Mouse (Mus musculus): ENCODE measurements around the gene Naa25. TPM values are rescaled to one million over a fixed set of nuclear protein-coding genes. Genes with fewer than 3 reads are reported as not detected.

Gene Naa25
- polyA plus RNA-seq, 1 experiment = 14.4 TPM

DNA sequence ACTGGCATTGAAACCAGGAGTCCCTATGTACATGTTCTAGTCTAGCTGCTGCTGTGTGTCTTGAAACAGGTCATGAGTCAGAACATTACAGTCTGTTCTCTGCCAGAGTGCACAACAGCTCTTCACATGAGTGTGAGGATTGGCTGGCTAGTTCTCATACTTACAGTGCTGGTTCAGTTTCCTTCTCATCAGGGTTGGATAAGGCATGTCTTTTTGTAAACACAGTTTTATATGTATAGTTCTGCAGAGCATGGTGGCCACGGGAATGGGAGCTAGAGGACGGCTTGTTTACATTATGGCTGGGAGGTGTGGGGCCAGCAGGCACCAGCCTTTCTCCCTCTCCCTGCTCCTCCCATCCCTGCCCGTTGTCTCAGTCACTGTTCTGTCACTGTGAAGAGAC, 71.8 kb downstream of the Naa25 start:
- TF ChIP-seq POLR2A (IDR thresholded peaks at IDR 0.05; ENCODE audit: control insufficient read depth, extremely low read depth, insufficient read depth, low read length, poor library complexity) = no peak
- TF ChIP-seq CTCF (IDR thresholded peaks at IDR 0.05; ENCODE audit: borderline replicate concordance, control insufficient read depth, extremely low read depth, insufficient read depth, low read length, poor library complexity) = no peak
- no peak for DNase-seq
- Histone ChIP-seq H3K4me3 (ENCODE audit: control insufficient read depth, insufficient read depth, low read length) (no peak overlapping the region), H3K27me3 (ENCODE audit: control insufficient read depth, insufficient read depth, low read length) (no peaks in the 10 kb centered on the region), H3K27ac (ENCODE audit: control insufficient read depth, insufficient read depth, low read length) (no peak overlapping the region), H3K36me3 (ENCODE audit: control insufficient read depth, insufficient read depth, low read length) (no peaks in the 10 kb centered on the region), H3K4me1 (replicated peaks; ENCODE audit: control insufficient read depth, insufficient read depth, low read length) (no peaks in the 10 kb centered on the region)
- 70% methylated on average over 3 of the region's 3 CpGs for WGBS

DNA sequence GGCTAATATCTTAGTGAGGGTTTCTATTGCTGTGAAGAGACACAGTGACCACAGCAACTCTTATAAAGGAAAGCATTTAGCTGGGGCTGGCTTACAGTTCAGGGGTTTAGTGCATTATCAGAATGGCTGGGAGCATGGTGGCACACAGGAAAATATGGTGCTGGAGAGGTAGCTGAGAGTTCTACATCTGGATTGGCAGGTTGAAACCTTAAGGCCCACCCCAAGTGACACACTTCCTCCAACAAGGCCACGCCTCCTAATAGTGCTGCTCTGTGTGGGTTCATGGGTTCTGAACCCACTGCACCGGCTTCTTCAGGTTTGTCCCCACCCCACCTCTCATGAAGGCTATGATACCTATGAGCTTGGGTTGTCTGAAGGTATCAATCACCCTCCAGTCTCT, 74.7 kb downstream of the Naa25 start:
- no peak for DNase-seq
- Histone ChIP-seq H3K4me3 (ENCODE audit: control insufficient read depth, insufficient read depth, low read length) (no peak overlapping the region), H3K27me3 (ENCODE audit: control insufficient read depth, insufficient read depth, low read length) (no peaks in the 10 kb centered on the region), H3K27ac (ENCODE audit: control insufficient read depth, insufficient read depth, low read length) (no peak overlapping the region), H3K36me3 (ENCODE audit: control insufficient read depth, insufficient read depth, low read length) (no peaks in the 10 kb centered on the region), H3K4me1 (replicated peaks; ENCODE audit: control insufficient read depth, insufficient read depth, low read length) (no peaks in the 10 kb centered on the region)
- no peak for TF ChIP-seq POLR2A (IDR thresholded peaks at IDR 0.05; ENCODE audit: control insufficient read depth, extremely low read depth, insufficient read depth, low read length, poor library complexity)
- TF ChIP-seq CTCF (IDR thresholded peaks at IDR 0.05; ENCODE audit: borderline replicate concordance, control insufficient read depth, extremely low read depth, insufficient read depth, low read length, poor library complexity) = no peak
- WGBS = 84% methylated on average over 2 of the region's 2 CpGs

GRCm38 (mm10) chr5:121474610-121475009, 76.9 kb downstream of the Naa25 start:
- H3K36me3 ChIP-seq (ENCODE audit: control insufficient read depth, insufficient read depth, low read length) = no peaks in the 10 kb centered on the region
- no peak overlapping the region for H3K4me3 ChIP-seq (ENCODE audit: control insufficient read depth, insufficient read depth, low read length)
- 90% methylated on average over 7 of the region's 7 CpGs for WGBS
- no peak for DNase-seq
- H3K27ac ChIP-seq (ENCODE audit: control insufficient read depth, insufficient read depth, low read length) = no peak overlapping the region
- H3K4me1 ChIP-seq (replicated peaks; ENCODE audit: control insufficient read depth, insufficient read depth, low read length) = no peaks in the 10 kb centered on the region
- TF ChIP-seq POLR2A (IDR thresholded peaks at IDR 0.05; ENCODE audit: control insufficient read depth, extremely low read depth, insufficient read depth, low read length, poor library complexity) = no peak
- no peak for TF ChIP-seq CTCF (IDR thresholded peaks at IDR 0.05; ENCODE audit: borderline replicate concordance, control insufficient read depth, extremely low read depth, insufficient read depth, low read length, poor library complexity)
- H3K27me3 ChIP-seq (ENCODE audit: control insufficient read depth, insufficient read depth, low read length) = no peaks in the 10 kb centered on the region

- Histone ChIP-seq H3K4me1 (replicated peaks; ENCODE audit: control insufficient read depth, insufficient read depth, low read length) (no peaks in the 10 kb centered on the region), H3K27ac (ENCODE audit: control insufficient read depth, insufficient read depth, low read length) (no peak overlapping the region), H3K4me3 (ENCODE audit: control insufficient read depth, insufficient read depth, low read length) (no peak overlapping the region), H3K36me3 (ENCODE audit: control insufficient read depth, insufficient read depth, low read length) (no peaks in the 10 kb centered on the region), H3K27me3 (ENCODE audit: control insufficient read depth, insufficient read depth, low read length) (no peaks in the 10 kb centered on the region)
- TF ChIP-seq CTCF (IDR thresholded peaks at IDR 0.05; ENCODE audit: borderline replicate concordance, control insufficient read depth, extremely low read depth, insufficient read depth, low read length, poor library complexity) (no peak), POLR2A (IDR thresholded peaks at IDR 0.05; ENCODE audit: control insufficient read depth, extremely low read depth, insufficient read depth, low read length, poor library complexity) (no peak)
- DNase-seq = no peak
- 100% methylated on average over 1 of the region's 1 CpGs for WGBS
Measured at GRCm38 (mm10) chr5:121476040-121476439, 78.3 kb downstream of the Naa25 start.

DNA sequence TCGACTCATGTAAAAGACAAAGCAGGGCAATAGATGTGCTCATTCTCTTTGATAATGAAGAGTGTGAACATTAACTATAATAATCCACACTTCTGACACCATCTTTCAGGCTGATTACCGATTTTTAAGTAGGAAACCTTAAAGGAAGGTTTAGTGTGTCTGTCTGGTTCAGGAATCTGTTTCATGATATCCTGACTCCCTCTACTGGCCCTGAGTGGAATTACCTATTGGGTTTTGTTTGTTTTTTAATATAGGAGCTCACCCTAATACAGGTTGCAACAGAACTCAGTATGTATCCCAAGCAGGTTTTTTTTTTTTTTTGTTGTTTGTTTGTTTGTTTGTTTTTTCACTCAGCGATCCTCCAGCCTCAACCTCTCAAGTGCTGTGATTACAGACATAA, 79.9 kb downstream of the Naa25 start:
- H3K27ac ChIP-seq (ENCODE audit: control insufficient read depth, insufficient read depth, low read length) = no peak overlapping the region
- H3K36me3 ChIP-seq (ENCODE audit: control insufficient read depth, insufficient read depth, low read length) = no peaks in the 10 kb centered on the region
- 33% methylated on average over 3 of the region's 3 CpGs for WGBS
- TF ChIP-seq CTCF (IDR thresholded peaks at IDR 0.05; ENCODE audit: borderline replicate concordance, control insufficient read depth, extremely low read depth, insufficient read depth, low read length, poor library complexity) (no peak), POLR2A (IDR thresholded peaks at IDR 0.05; ENCODE audit: control insufficient read depth, extremely low read depth, insufficient read depth, low read length, poor library complexity) (no peak)
- peak; percentile 38 for DNase-seq
- H3K4me3 ChIP-seq (ENCODE audit: control insufficient read depth, insufficient read depth, low read length) = no peak overlapping the region
- no peaks in the 10 kb centered on the region for H3K4me1 ChIP-seq (replicated peaks; ENCODE audit: control insufficient read depth, insufficient read depth, low read length)
- no peaks in the 10 kb centered on the region for H3K27me3 ChIP-seq (ENCODE audit: control insufficient read depth, insufficient read depth, low read length)

DNA sequence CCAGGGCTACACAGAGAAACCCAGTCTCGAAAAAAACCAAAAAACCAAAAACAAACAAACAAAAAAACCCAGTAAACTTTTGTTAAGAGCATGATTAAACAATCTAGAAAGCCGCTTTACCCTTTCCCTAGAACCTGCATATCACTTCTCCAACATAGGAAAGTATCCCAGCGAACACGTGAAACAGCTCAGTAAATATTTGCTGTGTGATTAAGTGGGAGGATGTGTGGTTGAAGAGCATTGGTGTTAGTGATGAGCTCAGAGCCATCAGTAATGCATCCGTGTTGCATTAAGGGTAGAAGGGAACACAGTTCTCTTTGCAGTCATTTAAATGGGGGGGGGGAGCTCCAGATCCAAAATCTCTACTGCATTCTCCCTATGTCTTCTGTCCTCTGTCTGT, 87.1 kb downstream of the Naa25 start:
- TF ChIP-seq POLR2A (IDR thresholded peaks at IDR 0.05; ENCODE audit: control insufficient read depth, extremely low read depth, insufficient read depth, low read length, poor library complexity) (no peak), CTCF (IDR thresholded peaks at IDR 0.05; ENCODE audit: borderline replicate concordance, control insufficient read depth, extremely low read depth, insufficient read depth, low read length, poor library complexity) (no peak)
- no peaks in the 10 kb centered on the region for H3K27me3 ChIP-seq (ENCODE audit: control insufficient read depth, insufficient read depth, low read length)
- H3K36me3 ChIP-seq (ENCODE audit: control insufficient read depth, insufficient read depth, low read length) = no peaks in the 10 kb centered on the region
- no peak for DNase-seq
- H3K4me3 ChIP-seq (ENCODE audit: control insufficient read depth, insufficient read depth, low read length) = no peak overlapping the region
- no peaks in the 10 kb centered on the region for H3K4me1 ChIP-seq (replicated peaks; ENCODE audit: control insufficient read depth, insufficient read depth, low read length)
- H3K27ac ChIP-seq (ENCODE audit: control insufficient read depth, insufficient read depth, low read length) = no peak overlapping the region
- 90% methylated on average over 5 of the region's 5 CpGs for WGBS

DNA sequence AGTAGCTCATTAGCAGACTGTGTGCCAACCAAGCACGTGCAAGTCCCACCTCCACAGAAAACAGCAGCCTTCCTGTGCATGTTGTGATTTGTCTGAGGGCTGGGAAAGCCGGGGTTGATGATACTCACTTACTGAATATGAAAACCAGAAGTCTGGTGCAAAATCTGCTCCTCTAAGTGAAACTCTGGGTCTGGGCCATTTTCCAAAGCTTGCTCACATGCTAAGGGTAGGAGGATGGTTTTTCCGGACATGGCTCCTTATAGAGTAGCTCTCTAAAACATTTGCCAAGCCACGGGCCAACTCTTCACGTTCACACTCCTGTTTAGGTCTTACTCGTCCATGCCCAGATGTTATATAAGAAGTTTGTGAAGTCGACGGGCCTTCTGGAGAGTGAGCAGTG, 95.6 kb downstream of the Naa25 start:
- no peaks in the 10 kb centered on the region for H3K4me1 ChIP-seq (replicated peaks; ENCODE audit: control insufficient read depth, insufficient read depth, low read length)
- no peaks in the 10 kb centered on the region for H3K27me3 ChIP-seq (ENCODE audit: control insufficient read depth, insufficient read depth, low read length)
- 83% methylated on average over 8 of the region's 8 CpGs for WGBS
- TF ChIP-seq CTCF (IDR thresholded peaks at IDR 0.05; ENCODE audit: borderline replicate concordance, control insufficient read depth, extremely low read depth, insufficient read depth, low read length, poor library complexity) = no peak
- no peak for TF ChIP-seq POLR2A (IDR thresholded peaks at IDR 0.05; ENCODE audit: control insufficient read depth, extremely low read depth, insufficient read depth, low read length, poor library complexity)
- DNase-seq = no peak
- no peak overlapping the region for H3K27ac ChIP-seq (ENCODE audit: control insufficient read depth, insufficient read depth, low read length)
- no peaks in the 10 kb centered on the region for H3K36me3 ChIP-seq (ENCODE audit: control insufficient read depth, insufficient read depth, low read length)
- H3K4me3 ChIP-seq (ENCODE audit: control insufficient read depth, insufficient read depth, low read length) = no peak overlapping the region

Other genes with a start within 250 kb of the Naa25 start
- gene Ptpn11, start 206.5 kb upstream of the Naa25 start, polyA plus RNA-seq (2012; rRNA removed) = 30.0 and 33.1 TPM in 2 replicates
- 391 and 394 TPM in 2 replicates for gene Rpl6, start 193.5 kb upstream of the Naa25 start, polyA plus RNA-seq (2012; rRNA removed)
- 61.5 and 67.5 TPM in 2 replicates for gene Hectd4, start 177.7 kb upstream of the Naa25 start, polyA plus RNA-seq (2012; rRNA removed)
- gene Trafd1, start 12.3 kb upstream of the Naa25 start, polyA plus RNA-seq (2012; rRNA removed) = 95.3 and 117 TPM in 2 replicates
- 1.8 and 5.0 TPM in 2 replicates for gene Tmem116, start 54.0 kb downstream of the Naa25 start, polyA plus RNA-seq (2012; rRNA removed)
- 45.1 and 52.7 TPM in 2 replicates for gene Erp29, start 54.6 kb downstream of the Naa25 start, polyA plus RNA-seq (2012; rRNA removed)
- gene Adam1b, start 105.5 kb downstream of the Naa25 start, polyA plus RNA-seq (2012; rRNA removed) = not detected in 2 replicates
- 4.0 and 6.8 TPM in 2 replicates for gene Adam1a, start 147.5 kb downstream of the Naa25 start, polyA plus RNA-seq (2012; rRNA removed)
- gene Gm42878, start 147.5 kb downstream of the Naa25 start, polyA plus RNA-seq (2012; rRNA removed) = not detected in 2 replicates
- gene Mapkapk5, start 148.0 kb downstream of the Naa25 start, polyA plus RNA-seq (2012; rRNA removed) = 38.7 and 49.3 TPM in 2 replicates
- 203 and 217 TPM in 2 replicates for gene Aldh2, start 195.9 kb downstream of the Naa25 start, polyA plus RNA-seq (2012; rRNA removed)
- gene Acad12, start 221.0 kb downstream of the Naa25 start, polyA plus RNA-seq (2012; rRNA removed) = 3.9 and 8.8 TPM in 2 replicates